Mouse (Mus musculus): ENCODE data around the gene Map2k1. TPM values are rescaled to one million over a fixed set of nuclear protein-coding genes. Genes with fewer than 3 reads are reported as not detected.

Gene Map2k1
- polyA plus RNA-seq, 1 experiment, result 67.3 TPM

DNA sequence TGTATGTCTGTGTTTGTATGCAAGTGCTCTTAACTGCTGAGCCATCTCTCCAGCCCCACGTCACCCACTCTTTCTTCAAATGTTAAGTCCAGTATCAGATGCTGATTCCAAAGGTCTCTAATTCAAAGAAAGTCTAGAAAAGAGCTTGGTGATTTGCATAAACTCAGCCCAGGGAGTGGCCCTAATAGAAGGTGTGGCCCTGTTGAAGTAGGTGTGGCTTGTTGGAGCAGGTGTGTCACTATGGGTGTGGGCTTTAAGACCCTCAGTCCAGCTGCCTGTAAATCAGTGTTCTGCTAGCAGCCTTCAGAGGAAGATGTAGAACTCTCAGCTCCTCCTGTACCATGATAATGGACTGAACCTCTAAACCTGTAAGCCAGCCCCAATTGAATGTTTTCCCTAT lies 13.8 kb upstream of the Map2k1 start:
- TF ChIP-seq MAX (IDR thresholded peaks at IDR 0.05; ENCODE audit: low read depth) (no peak), REST (IDR thresholded peaks at IDR 0.05; ENCODE audit: insufficient read depth, insufficient read length) (no peak), CEBPB (IDR thresholded peaks at IDR 0.05; ENCODE audit: insufficient read depth, poor library complexity, severe bottlenecking) (no peak), USF1 (IDR thresholded peaks at IDR 0.05; ENCODE audit: low read depth) (no peak), POLR2AphosphoS2 (IDR thresholded peaks at IDR 0.05; ENCODE audit: insufficient read length, low read depth) (no peak), SRF (IDR thresholded peaks at IDR 0.05; ENCODE audit: control insufficient read depth, insufficient read length, low read depth) (no peak), TCF12 (IDR thresholded peaks at IDR 0.05; ENCODE audit: insufficient read depth, poor library complexity, severe bottlenecking) (no peak), POLR2A (IDR thresholded peaks at IDR 0.05; ENCODE audit: insufficient read length, low read depth) (no peak), E2F4 (IDR thresholded peaks at IDR 0.05; ENCODE audit: insufficient read depth) (no peak), MYOD1 (IDR thresholded peaks at IDR 0.05; ENCODE audit: control insufficient read depth in 1 of 3, insufficient read length in 2 of 3, low read depth in 2 of 3) (no peak), MYOG (IDR thresholded peaks at IDR 0.05; ENCODE audit: control insufficient read depth in 1 of 3, insufficient read depth in 1 of 3, insufficient read length in 2 of 3, low read depth in 2 of 3) (no peak), TCF3 (IDR thresholded peaks at IDR 0.05; ENCODE audit: insufficient read length, low read depth) (no peak)
- no peak overlapping the region for H3K4me2 ChIP-seq (ENCODE audit: low read depth)
- no peaks in the 10 kb centered on the region for H3K27me3 ChIP-seq (ENCODE audit: control insufficient read depth, insufficient read depth, insufficient read length)
- H3K79me2 ChIP-seq (ENCODE audit: control insufficient read depth, insufficient read depth), result no peaks in the 10 kb centered on the region
- no peak overlapping the region for H3K4me3 ChIP-seq
- H3ac ChIP-seq (ENCODE audit: control insufficient read depth, insufficient read length), result no peak overlapping the region
- no peaks in the 10 kb centered on the region for H3K36me3 ChIP-seq (ENCODE audit: control insufficient read depth, insufficient read depth)

DNA sequence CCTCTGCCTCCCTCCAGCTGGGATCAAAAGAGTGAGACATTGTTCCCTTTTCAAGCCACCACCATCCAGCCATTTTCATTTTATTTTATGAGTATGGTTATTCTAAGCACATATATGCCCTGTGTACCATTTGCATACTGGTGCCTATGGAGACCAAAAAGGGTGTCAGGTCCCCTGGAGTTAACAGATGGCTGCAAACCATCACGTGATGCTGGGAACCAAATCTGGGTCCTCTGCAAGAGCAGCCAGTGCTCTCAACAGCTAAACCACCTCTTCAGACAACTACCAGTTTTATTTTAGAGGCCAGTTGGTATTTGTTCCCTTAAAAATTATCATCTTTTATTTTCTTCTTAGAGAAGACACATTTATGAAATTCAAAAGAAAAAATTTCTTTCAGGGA lies 11.4 kb upstream of the Map2k1 start:
- TF ChIP-seq USF1 (IDR thresholded peaks at IDR 0.05; ENCODE audit: low read depth), result peak; percentile 32
- TF ChIP-seq MAX (IDR thresholded peaks at IDR 0.05; ENCODE audit: low read depth), result no peak
- H3K4me3 ChIP-seq, result no peak overlapping the region
- no peaks in the 10 kb centered on the region for H3K27me3 ChIP-seq (ENCODE audit: control insufficient read depth, insufficient read depth, insufficient read length)
- no peaks in the 10 kb centered on the region for H3K36me3 ChIP-seq (ENCODE audit: control insufficient read depth, insufficient read depth)
- no peaks in the 10 kb centered on the region for H3K79me2 ChIP-seq (ENCODE audit: control insufficient read depth, insufficient read depth)
- no peak overlapping the region for H3ac ChIP-seq (ENCODE audit: control insufficient read depth, insufficient read length)
- H3K4me2 ChIP-seq (ENCODE audit: low read depth), result no peak overlapping the region

DNA sequence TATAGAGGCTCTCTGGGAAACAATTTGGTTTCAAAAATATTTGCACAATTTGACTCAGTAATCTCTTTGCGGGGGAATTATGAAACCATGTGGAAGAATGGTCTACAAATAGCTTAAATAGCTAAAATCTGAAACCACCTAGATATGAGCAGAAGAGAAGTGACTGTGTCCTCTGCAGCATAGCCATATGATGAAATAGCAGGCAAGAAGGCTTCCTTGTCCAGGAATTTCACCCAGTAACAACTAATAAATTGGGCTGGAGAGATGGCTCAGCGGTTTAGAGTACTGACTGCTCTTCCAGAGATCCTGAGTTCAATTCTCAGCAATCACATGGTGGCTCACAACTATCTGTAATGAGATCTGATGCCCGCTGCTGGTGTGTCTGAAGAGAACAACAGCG lies 7.6 kb upstream of the Map2k1 start:
- TF ChIP-seq TCF12 (IDR thresholded peaks at IDR 0.05; ENCODE audit: insufficient read depth, poor library complexity, severe bottlenecking), result no peak
- peak; percentile 98 for TF ChIP-seq CEBPB (IDR thresholded peaks at IDR 0.05; ENCODE audit: insufficient read depth, poor library complexity, severe bottlenecking)
- no peak for TF ChIP-seq MYOD1 (IDR thresholded peaks at IDR 0.05; ENCODE audit: control insufficient read depth in 1 of 3, insufficient read length in 2 of 3, low read depth in 2 of 3)
- TF ChIP-seq POLR2A (IDR thresholded peaks at IDR 0.05; ENCODE audit: insufficient read length, low read depth), result no peak
- Histone ChIP-seq H3K79me2 (ENCODE audit: control insufficient read depth, insufficient read depth) (no peaks in the 10 kb centered on the region), H3K4me3 (no peak overlapping the region), H3ac (ENCODE audit: control insufficient read depth, insufficient read length) (no peak overlapping the region), H3K27me3 (ENCODE audit: control insufficient read depth, insufficient read depth, insufficient read length) (no peaks in the 10 kb centered on the region), H3K4me2 (ENCODE audit: low read depth) (peak overlapping the region; percentile 51), H3K36me3 (ENCODE audit: control insufficient read depth, insufficient read depth) (no peaks in the 10 kb centered on the region)

DNA sequence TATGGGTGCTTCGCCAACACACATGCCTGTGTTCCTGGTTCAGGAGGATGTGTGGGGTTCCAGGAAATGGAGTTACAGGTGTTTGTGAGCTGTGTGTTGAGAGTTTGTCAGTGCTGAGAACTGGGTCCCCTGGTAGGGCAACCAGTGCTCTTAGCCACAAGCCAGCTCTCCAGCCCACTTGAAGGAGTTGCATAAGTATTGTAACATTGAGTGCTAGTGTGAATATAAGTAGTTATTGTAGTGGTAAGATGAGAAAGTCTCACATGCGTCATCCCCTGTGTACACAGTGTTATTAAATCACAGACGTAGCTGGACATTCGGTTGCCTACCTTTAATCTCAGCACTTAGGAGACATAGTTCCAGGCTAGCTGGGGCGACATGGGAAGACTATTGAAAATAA lies 6.5 kb upstream of the Map2k1 start:
- H3K79me2 ChIP-seq (ENCODE audit: control insufficient read depth, insufficient read depth), result no peaks in the 10 kb centered on the region
- H3K27me3 ChIP-seq (ENCODE audit: control insufficient read depth, insufficient read depth, insufficient read length), result no peaks in the 10 kb centered on the region
- no peaks in the 10 kb centered on the region for H3K36me3 ChIP-seq (ENCODE audit: control insufficient read depth, insufficient read depth)
- TF ChIP-seq POLR2AphosphoS2 (IDR thresholded peaks at IDR 0.05; ENCODE audit: insufficient read length, low read depth), result no peak
- no peak for TF ChIP-seq MAX (IDR thresholded peaks at IDR 0.05; ENCODE audit: low read depth)
- no peak for TF ChIP-seq E2F4 (IDR thresholded peaks at IDR 0.05; ENCODE audit: insufficient read depth)
- no peak for TF ChIP-seq TCF3 (IDR thresholded peaks at IDR 0.05; ENCODE audit: insufficient read length, low read depth)
- TF ChIP-seq SRF (IDR thresholded peaks at IDR 0.05; ENCODE audit: control insufficient read depth, insufficient read length, low read depth), result no peak
- TF ChIP-seq TCF12 (IDR thresholded peaks at IDR 0.05; ENCODE audit: insufficient read depth, poor library complexity, severe bottlenecking), result no peak
- TF ChIP-seq REST (IDR thresholded peaks at IDR 0.05; ENCODE audit: insufficient read depth, insufficient read length), result no peak
- TF ChIP-seq CEBPB (IDR thresholded peaks at IDR 0.05; ENCODE audit: insufficient read depth, poor library complexity, severe bottlenecking), result no peak
- TF ChIP-seq USF1 (IDR thresholded peaks at IDR 0.05; ENCODE audit: low read depth), result no peak
- no peak for TF ChIP-seq MYOG (IDR thresholded peaks at IDR 0.05; ENCODE audit: control insufficient read depth in 1 of 3, insufficient read depth in 1 of 3, insufficient read length in 2 of 3, low read depth in 2 of 3)
- no peak for TF ChIP-seq POLR2A (IDR thresholded peaks at IDR 0.05; ENCODE audit: insufficient read length, low read depth)
- no peak for TF ChIP-seq MYOD1 (IDR thresholded peaks at IDR 0.05; ENCODE audit: control insufficient read depth in 1 of 3, insufficient read length in 2 of 3, low read depth in 2 of 3)
- no peak overlapping the region for H3K4me2 ChIP-seq (ENCODE audit: low read depth)
- H3K4me3 ChIP-seq, result no peak overlapping the region
- no peak overlapping the region for H3ac ChIP-seq (ENCODE audit: control insufficient read depth, insufficient read length)

DNA sequence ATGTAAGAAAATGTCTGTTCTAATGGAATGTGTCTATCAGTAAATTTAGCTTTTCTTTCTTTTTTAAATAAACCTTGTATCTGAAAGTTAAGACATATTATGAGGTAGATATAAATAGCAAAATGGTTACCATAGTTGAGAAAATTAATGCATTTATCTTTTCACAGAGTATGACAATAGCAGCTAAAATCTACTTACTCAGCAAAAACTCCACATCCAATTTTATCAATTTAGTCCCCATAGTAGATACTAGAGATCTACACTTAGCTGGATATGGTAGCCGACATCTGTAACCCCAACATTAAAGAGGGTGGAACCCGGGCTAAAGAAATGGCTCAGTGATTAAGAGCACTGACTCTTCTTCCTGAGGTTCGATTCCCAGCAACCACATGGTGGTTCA lies 2.8 kb upstream of the Map2k1 start:
- no peak overlapping the region for H3K4me3 ChIP-seq
- H3ac ChIP-seq (ENCODE audit: control insufficient read depth, insufficient read length), result no peak overlapping the region
- TF ChIP-seq POLR2A (IDR thresholded peaks at IDR 0.05; ENCODE audit: insufficient read length, low read depth) (no peak), MYOG (IDR thresholded peaks at IDR 0.05; ENCODE audit: control insufficient read depth in 1 of 3, insufficient read depth in 1 of 3, insufficient read length in 2 of 3, low read depth in 2 of 3) (no peak), TCF3 (IDR thresholded peaks at IDR 0.05; ENCODE audit: insufficient read length, low read depth) (no peak), USF1 (IDR thresholded peaks at IDR 0.05; ENCODE audit: low read depth) (no peak), MYOD1 (IDR thresholded peaks at IDR 0.05; ENCODE audit: control insufficient read depth in 1 of 3, insufficient read length in 2 of 3, low read depth in 2 of 3) (no peak), REST (IDR thresholded peaks at IDR 0.05; ENCODE audit: insufficient read depth, insufficient read length) (no peak), TCF12 (IDR thresholded peaks at IDR 0.05; ENCODE audit: insufficient read depth, poor library complexity, severe bottlenecking) (no peak), POLR2AphosphoS2 (IDR thresholded peaks at IDR 0.05; ENCODE audit: insufficient read length, low read depth) (no peak), E2F4 (IDR thresholded peaks at IDR 0.05; ENCODE audit: insufficient read depth) (no peak), SRF (IDR thresholded peaks at IDR 0.05; ENCODE audit: control insufficient read depth, insufficient read length, low read depth) (no peak), MAX (IDR thresholded peaks at IDR 0.05; ENCODE audit: low read depth) (no peak), CEBPB (IDR thresholded peaks at IDR 0.05; ENCODE audit: insufficient read depth, poor library complexity, severe bottlenecking) (no peak)
- peaks cover 18% of the 10 kb centered on the region for H3K79me2 ChIP-seq (ENCODE audit: control insufficient read depth, insufficient read depth)
- no peaks in the 10 kb centered on the region for H3K36me3 ChIP-seq (ENCODE audit: control insufficient read depth, insufficient read depth)
- no peak overlapping the region for H3K4me2 ChIP-seq (ENCODE audit: low read depth)
- H3K27me3 ChIP-seq (ENCODE audit: control insufficient read depth, insufficient read depth, insufficient read length), result no peaks in the 10 kb centered on the region

Measured in myocyte (in vitro differentiated cells).